Mouse (Mus musculus): ENCODE results near the gene Babam2. TPM values are rescaled to one million over a fixed set of nuclear protein-coding genes. Genes with fewer than 3 reads are reported as not detected.

Gene Babam2
- total RNA-seq, 2 experiments from 2014 or later: 44.7 to 46.5 TPM

GRCm38 (mm10) chr5:31713280-31713711 is 15.8 kb downstream of the Babam2 start:
- no peak for DNase-seq (ENCODE audit: low spot score in 2 of 2)

- DNase-seq (ENCODE audit: low spot score in 2 of 2): no peak
These were observed 16.4 kb downstream of the Babam2 start for GRCm38 (mm10) chr5:31713841-31714264.

GRCm38 (mm10) chr5:31715486-31716150 is 18.1 kb downstream of the Babam2 start:
- DNase-seq (ENCODE audit: low spot score in 2 of 2): no peak

GRCm38 (mm10) chr5:31724519-31724918 is 27.0 kb downstream of the Babam2 start:
- peak in 1 of 2 experiments; percentile 7 for DNase-seq (ENCODE audit: low spot score in 2 of 2)

- DNase-seq (ENCODE audit: low spot score in 2 of 2): no peak
These were observed 28.4 kb downstream of the Babam2 start for GRCm38 (mm10) chr5:31725885-31726284.

GRCm38 (mm10) chr5:31727456-31727855 is 30.0 kb downstream of the Babam2 start:
- no peak for DNase-seq (ENCODE audit: low spot score in 2 of 2)

- no peak for DNase-seq (ENCODE audit: low spot score in 2 of 2)
These were observed 35.3 kb downstream of the Babam2 start for GRCm38 (mm10) chr5:31732644-31733338.

GRCm38 (mm10) chr5:31741931-31742330 is 44.4 kb downstream of the Babam2 start:
- DNase-seq (ENCODE audit: low spot score in 2 of 2): no peak

- DNase-seq (ENCODE audit: low spot score in 2 of 2): no peak
These were observed 45.1 kb downstream of the Babam2 start for GRCm38 (mm10) chr5:31742521-31743031.

GRCm38 (mm10) chr5:31749401-31749800 is 51.9 kb downstream of the Babam2 start:
- no peak for DNase-seq (ENCODE audit: low spot score in 2 of 2)

GRCm38 (mm10) chr5:31750231-31750925 is 52.9 kb downstream of the Babam2 start:
- peak; percentile 61 to 70 for DNase-seq (ENCODE audit: low spot score in 2 of 2)

- DNase-seq (ENCODE audit: low spot score in 2 of 2): peak in 1 of 2 experiments; percentile 21
These were observed 53.5 kb downstream of the Babam2 start for GRCm38 (mm10) chr5:31750955-31751354.

GRCm38 (mm10) chr5:31754634-31755033 is 57.1 kb downstream of the Babam2 start:
- DNase-seq (ENCODE audit: low spot score in 2 of 2): no peak

GRCm38 (mm10) chr5:31755255-31755654 is 57.8 kb downstream of the Babam2 start:
- no peak for DNase-seq (ENCODE audit: low spot score in 2 of 2)

- no peak for DNase-seq (ENCODE audit: low spot score in 2 of 2)
These were observed 61.0 kb downstream of the Babam2 start for GRCm38 (mm10) chr5:31758310-31759091.

- DNase-seq (ENCODE audit: low spot score in 2 of 2): no peak
These were observed 64.4 kb downstream of the Babam2 start for GRCm38 (mm10) chr5:31761836-31762235.

- DNase-seq (ENCODE audit: low spot score in 2 of 2): no peak
These were observed 65.3 kb downstream of the Babam2 start for GRCm38 (mm10) chr5:31762773-31763172.

- DNase-seq (ENCODE audit: low spot score in 2 of 2): no peak
These were observed 68.3 kb downstream of the Babam2 start for GRCm38 (mm10) chr5:31765824-31766223.

- no peak for DNase-seq (ENCODE audit: low spot score in 2 of 2)
These were observed 69.5 kb downstream of the Babam2 start for GRCm38 (mm10) chr5:31766841-31767542.

- DNase-seq (ENCODE audit: low spot score in 2 of 2): no peak
These were observed 74.0 kb downstream of the Babam2 start for GRCm38 (mm10) chr5:31771486-31771885.
